Mouse (Mus musculus): ENCODE measurements around the gene Elk4.

Gene Elk4

DNA sequence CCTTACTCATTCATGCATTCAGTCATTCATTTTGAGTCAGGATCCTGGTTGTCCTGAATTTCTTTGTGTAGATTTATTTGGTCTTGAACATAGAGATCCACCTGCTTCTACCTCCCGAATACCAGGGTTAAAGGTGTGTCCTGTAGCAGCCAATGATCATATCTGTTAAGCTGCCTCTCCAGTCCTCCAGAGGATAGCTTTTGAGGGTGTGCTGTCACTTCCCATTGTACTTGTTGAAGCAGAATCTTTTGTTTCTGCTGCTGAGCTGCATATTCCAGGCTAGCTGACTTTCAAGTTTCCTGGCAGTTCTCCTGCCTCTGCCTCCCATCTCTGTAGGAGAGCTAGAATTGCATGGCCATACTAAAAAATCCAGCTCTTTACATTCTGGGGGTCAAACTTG lies 9.3 kb downstream of the Elk4 start:
- no peak for DNase-seq

DNA sequence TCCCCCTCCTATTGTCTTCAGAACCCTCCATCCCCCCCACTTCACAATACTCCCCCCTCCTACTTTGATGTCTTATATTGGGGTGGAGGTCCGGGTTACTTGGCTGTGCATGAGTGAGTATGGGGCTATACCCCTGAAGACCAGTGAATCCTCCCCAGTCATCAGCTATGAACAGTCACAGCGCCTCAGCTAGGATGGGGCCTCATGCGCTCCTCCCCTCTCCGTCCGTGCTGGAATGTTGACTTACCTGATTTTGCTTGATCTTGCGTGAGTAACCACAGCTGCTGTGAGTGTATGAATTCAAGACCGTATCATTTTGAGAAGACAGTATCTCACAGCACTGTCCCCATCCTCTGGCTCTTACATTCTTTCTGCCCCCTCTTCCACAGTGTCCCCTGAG lies 12.5 kb downstream of the Elk4 start:
- no peak for DNase-seq

DNA sequence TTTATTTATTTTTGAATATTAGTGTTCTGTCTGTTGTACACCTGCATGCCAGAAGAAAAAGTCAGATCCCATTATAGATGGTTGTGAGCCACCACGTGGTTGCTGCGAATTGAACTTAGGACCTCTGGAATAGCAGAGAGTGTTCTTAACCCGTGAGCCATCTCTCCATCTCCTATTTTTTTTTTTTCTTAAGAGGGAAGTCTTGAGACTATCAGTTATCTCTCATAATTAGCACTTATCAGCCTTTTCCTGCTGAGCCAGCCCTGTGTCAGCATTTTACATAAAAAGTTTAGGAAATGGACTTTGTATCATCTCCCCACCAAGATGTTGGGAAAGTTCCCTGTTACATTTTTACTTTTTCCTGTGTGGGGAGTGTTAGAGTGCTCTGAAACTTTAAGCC lies 14.7 kb downstream of the Elk4 start:
- no peak for DNase-seq

DNA sequence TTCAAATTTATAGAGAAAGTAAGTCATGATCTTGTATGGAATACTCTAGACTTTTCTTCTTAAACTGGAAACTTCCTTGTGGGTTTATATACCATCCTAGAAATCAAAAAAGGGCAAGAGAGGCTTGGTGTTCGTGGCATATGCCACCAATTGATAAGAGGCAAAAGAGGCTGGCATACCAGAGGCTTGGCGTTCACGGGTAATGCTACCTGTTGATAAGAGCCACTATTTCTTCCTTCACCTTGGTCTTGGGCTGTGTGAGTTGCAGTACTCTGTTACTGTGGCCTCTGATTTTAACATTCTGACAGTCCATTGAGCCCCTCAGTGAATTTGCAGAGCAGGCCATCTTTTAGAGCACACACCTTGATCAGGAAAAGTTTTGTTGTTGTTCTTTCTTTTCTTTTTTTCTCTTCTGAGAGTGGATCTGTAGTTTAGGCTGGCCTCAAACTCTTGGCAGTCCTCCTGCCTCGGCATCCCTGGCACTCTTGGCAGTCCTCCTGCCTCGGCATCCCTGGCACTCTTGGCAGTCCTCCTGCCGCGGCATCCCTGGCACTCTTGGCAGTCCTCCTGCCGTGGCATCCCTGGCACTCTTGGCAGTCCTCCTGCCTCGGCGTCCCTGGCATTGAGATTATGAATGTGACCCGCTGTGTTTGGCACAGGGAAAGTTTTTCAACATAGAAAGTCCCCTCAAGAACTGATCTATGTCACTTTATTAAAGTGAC lies 19.7 kb downstream of the Elk4 start:
- DNase-seq: peak; percentile 26 to 33

GRCm38 (mm10) chr1:132027978-132028377 lies 20.6 kb downstream of the Elk4 start:
- DNase-seq: no peak

GRCm38 (mm10) chr1:132028413-132028812 lies 21.0 kb downstream of the Elk4 start:
- DNase-seq: no peak

- DNase-seq: no peak
Measured at GRCm38 (mm10) chr1:132030574-132030973, 23.2 kb downstream of the Elk4 start.

GRCm38 (mm10) chr1:132032172-132032571 lies 24.8 kb downstream of the Elk4 start:
- no peak for DNase-seq

DNA sequence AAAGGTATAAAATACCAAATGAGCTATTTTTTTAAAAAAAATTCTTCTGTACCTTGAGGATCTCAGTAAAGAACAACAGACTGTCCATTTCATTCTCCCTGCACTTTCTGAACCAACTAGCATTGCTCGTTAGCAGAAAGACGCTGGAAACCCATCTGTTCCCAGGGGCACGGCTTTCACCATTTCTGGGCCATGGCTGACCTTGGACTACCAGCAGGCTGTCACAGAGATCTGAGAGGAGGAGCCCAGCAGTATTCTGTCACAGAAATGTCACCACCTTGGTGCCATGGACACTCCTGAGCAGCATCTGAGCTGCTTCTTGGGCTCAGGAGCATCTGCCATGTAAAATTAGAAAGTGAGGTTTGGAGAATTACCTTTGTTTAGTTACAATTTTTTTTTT lies 30.3 kb downstream of the Elk4 start:
- DNase-seq: no peak

DNA sequence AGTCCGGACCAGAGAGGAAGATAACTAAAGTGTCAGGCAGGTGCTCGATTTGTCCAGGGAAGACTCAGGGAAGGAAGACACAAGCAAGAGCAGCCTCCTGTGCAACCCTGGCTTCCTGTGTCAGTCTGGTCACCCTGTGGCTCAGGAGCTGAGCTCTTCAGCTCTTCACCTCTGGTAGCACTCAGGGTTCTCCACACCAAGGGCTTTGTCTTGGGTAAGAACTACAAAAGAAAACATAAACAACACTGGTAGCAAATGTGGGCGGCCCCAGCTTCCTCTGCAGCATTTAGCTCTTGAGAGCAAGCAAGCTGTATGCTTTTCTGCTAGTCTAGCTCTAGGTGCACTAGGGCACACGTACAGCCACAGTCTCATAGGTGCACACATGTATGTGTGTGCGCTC lies 31.3 kb downstream of the Elk4 start:
- no peak for DNase-seq

GRCm38 (mm10) chr1:132040201-132040621 lies 32.8 kb downstream of the Elk4 start:
- DNase-seq: no peak

GRCm38 (mm10) chr1:132043759-132044158 lies 36.4 kb downstream of the Elk4 start:
- DNase-seq: no peak

DNA sequence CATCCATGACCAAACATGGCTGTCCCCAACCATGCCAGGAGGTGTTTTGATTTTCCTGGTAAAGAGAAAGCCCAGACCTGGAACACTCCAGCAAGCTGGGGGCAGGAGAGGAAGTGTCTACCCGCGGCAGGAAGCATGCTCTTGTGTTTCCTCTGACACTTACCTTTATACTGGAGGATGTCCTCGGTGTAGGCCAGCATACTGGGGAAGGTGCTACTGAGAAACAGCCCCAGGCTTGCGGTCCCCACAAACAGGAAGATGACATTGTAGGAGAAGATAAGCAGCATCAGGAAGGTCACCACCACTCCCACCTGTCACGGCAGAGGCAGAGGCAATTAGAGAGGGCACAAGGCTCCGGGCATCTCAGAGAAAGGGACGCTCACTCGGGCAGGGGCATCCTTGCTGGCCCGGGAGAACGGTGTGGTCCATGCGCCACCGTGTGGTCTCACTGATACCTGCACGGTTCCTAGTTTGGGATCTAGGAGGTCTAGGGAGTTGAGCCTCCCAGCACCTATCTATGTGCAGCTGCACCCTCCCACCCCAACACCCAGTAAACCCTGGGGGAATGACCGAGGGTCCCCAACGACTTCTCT lies 38.8 kb downstream of the Elk4 start:
- DNase-seq: peak; percentile 73 to 76

GRCm38 (mm10) chr1:132051746-132052145 lies 44.3 kb downstream of the Elk4 start:
- peak; percentile 51 to 52 for DNase-seq

DNA sequence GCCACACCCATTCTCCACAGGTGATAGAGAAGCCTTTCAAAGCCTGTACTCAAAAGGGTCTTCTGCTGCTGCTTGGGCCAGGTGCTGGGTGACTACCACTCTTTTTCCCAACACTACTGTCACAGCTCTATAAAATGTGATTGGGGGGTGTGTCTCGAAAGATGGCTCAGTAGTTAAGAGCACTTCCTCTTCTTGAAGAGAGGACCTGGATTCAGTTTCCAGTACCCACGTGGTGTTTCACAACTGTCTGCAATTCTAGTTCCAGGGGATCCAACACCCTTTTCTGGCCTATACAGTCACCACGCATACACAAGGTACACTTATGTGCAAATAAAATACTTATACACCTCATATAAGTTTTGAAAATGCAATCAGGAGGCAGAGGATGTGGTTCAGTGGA lies 47.0 kb downstream of the Elk4 start:
- no peak for DNase-seq

- no peak for DNase-seq
Measured at GRCm38 (mm10) chr1:132055054-132055664, 47.8 kb downstream of the Elk4 start.

DNA sequence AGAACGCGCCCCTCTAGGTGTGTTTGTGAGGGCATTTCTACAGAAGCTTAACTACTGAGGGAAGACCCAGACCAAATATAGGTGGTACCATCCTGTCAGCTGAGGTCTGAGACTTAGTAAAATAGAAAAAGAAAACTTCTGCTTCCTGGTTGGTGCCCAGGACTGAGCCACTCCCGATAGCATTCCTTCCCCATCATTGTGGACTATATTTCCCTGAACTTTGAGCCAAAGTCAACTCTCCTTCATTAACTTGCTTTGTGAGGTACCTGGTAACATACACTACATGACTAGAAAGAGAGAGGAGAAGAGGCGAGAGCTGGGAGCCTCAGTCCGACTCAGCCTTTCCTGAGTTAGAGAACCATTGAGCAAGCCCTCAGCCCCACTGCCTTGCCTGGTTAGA lies 51.2 kb downstream of the Elk4 start:
- no peak for DNase-seq

- DNase-seq: no peak
Measured at GRCm38 (mm10) chr1:132060036-132060769, 52.8 kb downstream of the Elk4 start.

DNA sequence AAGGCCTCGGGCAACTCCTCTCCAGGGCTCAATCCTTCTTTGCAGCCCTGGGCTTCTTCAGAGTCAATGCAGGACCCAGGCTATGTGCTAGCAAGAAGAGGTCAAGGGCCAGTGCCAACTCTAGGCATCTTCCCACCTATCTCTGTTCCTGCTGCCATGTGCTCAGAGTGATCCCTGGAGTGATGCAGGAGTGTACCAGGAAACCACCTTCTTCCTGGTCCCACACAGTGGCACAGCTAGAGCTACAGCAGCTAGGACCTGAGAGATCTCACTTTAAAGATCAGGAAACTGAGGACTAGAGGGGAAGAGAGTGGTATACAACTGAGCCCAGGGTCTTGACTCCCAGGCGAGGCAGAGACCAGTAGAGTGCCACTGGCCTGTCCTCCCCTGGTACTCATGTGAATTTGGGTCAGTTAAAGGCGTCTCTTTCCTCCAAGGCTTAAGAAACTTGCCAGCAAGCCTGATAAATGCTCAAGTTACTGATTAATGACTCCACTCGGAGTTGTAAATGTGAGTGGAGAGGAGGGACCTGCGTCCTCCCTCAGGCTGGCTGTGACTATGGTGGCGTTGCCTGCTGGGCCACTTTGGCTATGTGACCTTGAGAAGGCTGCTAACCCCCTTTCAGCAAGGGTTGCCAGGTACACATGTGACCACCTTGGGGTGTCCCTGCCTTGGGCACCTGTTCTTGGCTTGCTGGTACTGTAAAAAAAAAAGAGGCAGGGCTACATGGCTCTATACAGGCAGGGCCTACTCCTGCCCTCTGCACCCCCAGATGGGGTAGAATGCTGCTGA lies 54.5 kb downstream of the Elk4 start:
- DNase-seq: no peak

DNA sequence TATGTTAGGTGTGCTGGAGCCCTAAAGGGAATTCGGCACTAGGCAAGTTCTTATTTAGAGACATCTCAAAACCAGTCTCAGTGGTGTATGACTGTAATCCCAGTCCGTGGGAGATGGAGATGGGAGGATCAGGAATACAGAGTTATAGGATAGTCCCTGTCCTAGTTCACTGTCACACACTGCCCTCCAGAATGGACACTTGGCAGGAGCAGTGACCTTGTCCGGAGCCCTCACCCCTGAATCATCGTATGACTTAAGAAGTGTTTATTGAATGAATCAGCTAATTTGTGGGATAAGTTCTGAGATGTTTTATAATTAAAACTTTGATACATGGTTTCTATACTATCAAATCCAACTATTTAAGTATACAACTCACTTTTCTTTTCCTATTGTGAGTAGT lies 55.7 kb downstream of the Elk4 start:
- no peak for DNase-seq

DNA sequence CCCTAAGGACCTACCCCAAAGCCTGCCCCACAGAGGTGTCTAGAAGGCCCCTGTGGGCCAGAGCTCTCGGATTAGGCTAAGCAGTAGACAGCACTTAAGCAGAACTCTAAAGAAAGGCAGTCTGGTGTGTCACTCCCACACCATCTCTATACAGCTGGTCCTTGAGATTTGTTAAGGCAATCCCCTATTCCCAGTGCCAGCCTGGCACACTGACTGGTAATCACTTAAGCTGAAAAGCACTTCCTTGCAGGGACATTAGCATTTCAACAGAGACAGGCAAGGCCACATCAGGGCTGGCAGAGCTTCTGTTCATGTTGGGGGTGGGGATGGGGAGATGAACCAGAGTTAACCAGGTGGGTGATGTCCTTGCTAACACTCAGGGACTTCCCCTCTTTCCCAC lies 57.6 kb downstream of the Elk4 start:
- no peak for DNase-seq

GRCm38 (mm10) chr1:132065475-132066172 lies 58.2 kb downstream of the Elk4 start:
- DNase-seq: no peak

Data from cerebellum, postnatal 36 days (tissue).